Mouse (Mus musculus): Measurements from ENCODE around the gene Gm28036.

Gm28036 gene

GRCm38 (mm10) chr2:156080391-156080790 is 46.5 kb downstream of the Gm28036 start:
- no peak for DNase-seq

GRCm38 (mm10) chr2:156079674-156080073 is 47.2 kb downstream of the Gm28036 start:
- DNase-seq, result no peak

GRCm38 (mm10) chr2:156079183-156079560 is 47.7 kb downstream of the Gm28036 start:
- no peak for DNase-seq

GRCm38 (mm10) chr2:156078421-156079182 is 48.3 kb downstream of the Gm28036 start:
- DNase-seq, result no peak

DNA sequence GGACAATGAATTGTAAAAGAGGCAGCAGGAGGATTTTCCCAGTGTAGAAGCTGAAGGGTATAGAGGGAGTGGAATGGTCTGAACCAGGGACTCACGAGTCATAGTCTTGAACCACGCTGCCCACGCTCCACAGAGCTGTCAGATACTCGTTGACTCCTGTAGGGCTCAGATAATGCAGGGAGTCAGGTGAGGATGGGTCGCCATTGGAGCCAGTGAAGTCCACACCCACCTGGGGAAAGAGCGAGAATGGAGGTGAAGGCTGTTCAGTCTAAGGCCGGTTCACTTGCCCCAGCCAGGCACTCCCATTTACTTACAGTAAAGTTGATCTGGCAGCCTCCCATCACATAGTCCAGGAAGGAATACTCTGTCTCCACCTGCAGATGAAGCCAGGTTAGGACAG is 49.4 kb downstream of the Gm28036 start:
- DNase-seq, result no peak

DNA sequence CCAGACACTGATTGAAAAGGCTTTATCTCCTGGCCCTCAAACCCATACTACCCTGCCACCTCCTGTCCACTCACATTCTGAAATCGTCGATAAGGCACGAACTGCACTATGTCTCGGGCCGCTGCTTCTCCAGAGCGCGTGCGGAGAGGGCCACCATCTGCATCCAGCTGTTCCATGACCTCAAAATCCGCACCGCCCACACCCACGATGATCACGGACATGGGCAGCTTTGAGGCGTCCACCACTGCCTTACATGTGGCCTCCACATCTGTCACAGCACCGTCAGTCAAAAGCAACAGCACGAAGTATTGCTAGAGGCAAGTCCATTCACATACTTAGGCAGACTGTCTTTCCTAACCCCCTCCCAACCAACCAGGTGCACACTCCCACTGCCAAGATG is 53.2 kb downstream of the Gm28036 start:
- DNase-seq, result peak in 1 of 2 experiments; percentile 24

- DNase-seq, result no peak
Observed at GRCm38 (mm10) chr2:156071236-156071635, 55.7 kb downstream of the Gm28036 start.

- DNase-seq, result no peak
Observed at GRCm38 (mm10) chr2:156067916-156068315, 59.0 kb downstream of the Gm28036 start.

GRCm38 (mm10) chr2:156066126-156066525 is 60.8 kb downstream of the Gm28036 start:
- DNase-seq, result no peak

- DNase-seq, result peak; percentile 67 to 74
Observed at GRCm38 (mm10) chr2:156065099-156066041, 61.5 kb downstream of the Gm28036 start, which contains the start of gene Spag4. TSS of gene Spag4 (plus strand) at chr2:156065175.

- peak; percentile 36 to 51 for DNase-seq
Observed at GRCm38 (mm10) chr2:156052816-156053215, 74.1 kb downstream of the Gm28036 start, which contains the start of gene Fer1l4. TSS of gene Fer1l4 (minus strand) at chr2:156052947.

DNA sequence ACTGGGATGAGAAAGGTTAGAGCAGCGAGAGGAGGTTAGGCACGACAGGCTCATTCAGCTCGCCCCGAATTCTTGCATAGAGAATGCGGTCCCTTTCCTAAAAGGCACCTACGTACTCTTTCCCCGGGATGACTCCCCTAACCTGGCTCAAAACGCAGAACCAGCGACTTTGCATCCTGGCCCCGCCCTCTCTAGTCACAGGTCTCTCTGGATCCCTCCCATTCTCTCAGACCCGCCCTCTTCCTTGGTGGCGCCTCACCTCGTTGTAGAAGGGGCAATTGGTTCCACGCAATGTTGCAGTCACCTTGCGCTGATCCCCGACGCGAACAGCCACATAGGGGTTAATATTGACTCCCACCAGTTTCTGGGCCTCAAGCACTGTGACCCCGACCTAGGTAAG is 79.0 kb downstream of the Gm28036 start:
- DNase-seq, result peak; percentile 36 to 44

DNA sequence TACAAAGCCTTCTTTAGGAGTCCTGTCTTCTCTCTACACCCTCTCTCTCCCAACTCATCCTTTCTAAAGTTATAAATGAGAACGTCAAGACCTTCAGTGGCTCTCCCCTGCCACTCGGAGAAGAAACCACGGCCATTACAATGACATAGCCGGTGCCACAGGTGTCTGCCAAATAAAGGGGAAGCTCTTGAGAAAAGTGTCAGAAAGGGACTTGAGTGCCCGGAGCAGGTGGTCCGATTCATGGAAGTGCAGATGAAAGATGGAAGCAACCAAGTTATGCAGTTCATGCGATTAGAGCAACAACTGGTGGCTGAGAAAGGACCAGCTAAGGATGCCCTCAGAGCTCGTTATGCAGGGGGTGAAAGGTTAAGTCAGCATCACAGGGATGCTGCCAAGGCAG is 84.0 kb downstream of the Gm28036 start:
- no peak for DNase-seq

DNA sequence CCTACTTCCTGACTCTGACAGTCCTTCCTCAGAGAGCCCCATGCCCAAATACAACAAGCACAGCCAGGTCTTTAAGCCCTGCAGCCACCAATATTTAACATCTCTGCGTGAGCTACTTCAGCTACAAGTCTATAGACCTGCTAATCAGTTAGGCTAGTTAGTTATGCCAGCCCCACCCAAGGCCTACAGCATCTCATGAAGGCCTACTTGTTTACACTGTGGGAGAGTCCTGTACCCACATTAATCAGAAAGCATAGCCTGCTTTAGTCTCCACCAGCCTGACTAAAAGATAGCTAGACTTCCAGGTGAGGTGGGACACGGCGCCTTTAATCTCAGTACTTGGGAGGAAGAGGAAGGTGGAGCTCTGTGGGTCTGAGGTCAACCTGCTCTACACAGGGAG is 87.5 kb downstream of the Gm28036 start:
- DNase-seq, result no peak

- DNase-seq, result no peak
Observed at GRCm38 (mm10) chr2:156025482-156025881, 101.4 kb downstream of the Gm28036 start.
